In the genomic region with DNA sequence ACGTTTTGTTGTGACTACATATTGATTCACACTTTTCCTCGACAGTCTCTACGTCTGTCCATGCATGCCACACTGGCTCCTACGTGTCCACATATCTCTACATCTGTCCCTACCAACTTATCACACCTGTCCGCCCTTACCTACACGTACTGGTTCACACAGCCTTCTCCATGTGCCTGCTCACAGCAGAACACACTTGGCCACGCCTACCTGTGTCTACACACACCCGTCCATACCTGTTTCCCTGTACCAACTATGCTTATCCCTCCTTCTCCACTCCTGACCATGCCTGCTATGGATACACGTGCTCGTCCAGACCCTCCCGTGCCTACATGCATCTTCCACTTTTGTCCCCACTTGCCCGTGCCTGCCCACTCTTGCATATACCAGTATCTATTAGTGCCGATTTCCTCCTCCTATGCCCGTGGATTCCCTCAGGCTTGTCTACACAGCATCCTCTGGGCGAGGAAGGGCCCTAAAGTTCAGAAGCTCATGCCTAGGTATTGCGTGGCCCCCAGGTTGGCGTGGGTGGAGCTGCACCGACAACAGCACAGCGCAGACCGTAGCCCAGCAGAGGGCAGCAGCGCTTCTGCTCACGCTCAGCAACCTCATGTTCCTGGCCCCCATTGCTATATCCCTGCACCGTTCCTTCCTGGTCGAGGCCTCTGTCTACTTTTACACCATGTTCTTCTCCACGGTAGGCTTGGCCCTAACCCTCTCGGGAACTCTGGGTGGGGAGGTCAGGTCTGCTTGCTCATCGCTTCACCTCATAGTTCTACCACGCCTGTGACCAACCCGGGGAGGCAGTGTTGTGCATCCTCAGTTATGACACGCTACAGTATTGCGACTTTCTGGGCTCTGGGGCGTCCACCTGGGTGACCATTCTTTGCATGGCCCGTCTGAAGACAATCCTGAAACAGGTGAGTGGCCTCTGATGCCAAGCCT, we compare ENCODE assay signal across 8 mouse cellular contexts. TPM values are rescaled to one million over a fixed set of nuclear protein-coding genes. Genes with fewer than 3 reads are reported as not detected.
DNase-seq lines count a peak whose midpoint lies in the region; ATAC-seq and TF ChIP-seq lines count a peak whose summit lies in the region.

No protein-coding gene starts in this region.

- no peak overlapping the region for H3K27ac ChIP-seq in small intestine, adult 2 months (ENCODE audit: insufficient read depth, low read depth, low read length)

- peak; percentile 39 for TF ChIP-seq CTCF in E14TG2a.4 (conservative IDR thresholded peaks at IDR 0.05; ENCODE audit: low read length)
- TF ChIP-seq CTCF in small intestine, adult 2 months (IDR thresholded peaks at IDR 0.05; ENCODE audit: extremely low read depth, insufficient read length, insufficient replicate concordance, low read depth, low read length): peak; percentile 68

- H3K27me3 ChIP-seq in E14TG2a.4 (ENCODE audit: insufficient read depth, low read length): peaks cover 9% of the 10 kb centered on the region; the same call in 1 of the 2 replicates
- H3K27me3 ChIP-seq in small intestine, adult 2 months (ENCODE audit: control insufficient read depth, insufficient read depth, low read length): no peaks in the 10 kb centered on the region

- no peak for TF ChIP-seq POLR2A in small intestine, adult 2 months (IDR thresholded peaks at IDR 0.05; ENCODE audit: low read depth, low read length)

- no peak overlapping the region for H3K4me3 ChIP-seq in E14TG2a.4 (replicated peaks; ENCODE audit: low read length)
- no peak overlapping the region for H3K4me3 ChIP-seq in small intestine, adult 2 months (ENCODE audit: low read depth, low read length)

- H3K36me3 ChIP-seq in E14TG2a.4 (ENCODE audit: insufficient read depth, low read length): peaks cover 82% of the 10 kb centered on the region
- peaks cover 18% of the 10 kb centered on the region; the same call in 1 of the 2 replicates for H3K36me3 ChIP-seq in small intestine, adult 2 months (ENCODE audit: control insufficient read depth, insufficient read depth, low read length)

- 31% methylated on average over 33 of the region's 33 CpGs for WGBS in small intestine, adult 2 months

- no peaks in the 10 kb centered on the region for H3K9me3 ChIP-seq in E14TG2a.4 (ENCODE audit: low read length)

- DNase-seq in frontal cortex, postnatal 10 days (ENCODE audit: low spot score in 2 of 2): no peak
- DNase-seq in cerebellum, adult 9-11 months: peak; percentile 68
- DNase-seq in layer of hippocampus, postnatal 36 days: peak; percentile 21 to 63
- DNase-seq in lung, postnatal 4 days: peak; percentile 66 to 68

- H3K4me1 ChIP-seq in E14TG2a.4 (replicated peaks; ENCODE audit: low read depth, low read length): peaks cover 79% of the 10 kb centered on the region
- peaks cover 25% of the 10 kb centered on the region for H3K4me1 ChIP-seq in small intestine, adult 2 months (ENCODE audit: control insufficient read depth, insufficient read depth, insufficient read length, low read length)

- peak; percentile 67 for ATAC-seq in frontal cortex, adult (ENCODE audit: low TSS enrichment)
- peak; percentile 73 for ATAC-seq in granulocyte monocyte progenitor cell, adult 5-6 weeks (replicated peaks; ENCODE audit: poor library complexity, severe bottlenecking)

RNA-seq across cellular contexts. Expression of a gene that starts 3.3 kb away (rescaled TPM):
- total RNA-seq in granulocyte monocyte progenitor cell, adult 5-6 weeks (2014; fragmentation: Nextera tagmentation): 61.7 and 90.4 TPM in 2 replicates
- 47.1 and 68.9 TPM in 2 replicates for total RNA-seq in granulocyte monocyte progenitor cell, adult 5-6 weeks (2017)
- 10 to 100 TPM; 64.5 to 66.3 TPM for total RNA-seq in layer of hippocampus, postnatal 36 days (2021)
- polyA plus RNA-seq in small intestine, adult 2 months (2012; rRNA removed): 54.6 and 82.5 TPM in 2 replicates

RNA-seq across cellular contexts. Expression of a gene that starts 6.9 kb away (rescaled TPM):
- 5.3 and 8.6 TPM in 2 replicates for total RNA-seq in granulocyte monocyte progenitor cell, adult 5-6 weeks (2014; fragmentation: Nextera tagmentation)
- 2.1 and 3.7 TPM in 2 replicates for total RNA-seq in granulocyte monocyte progenitor cell, adult 5-6 weeks (2017)
- 10 to 100 TPM; 10.8 to 11.9 TPM for total RNA-seq in layer of hippocampus, postnatal 36 days (2021)
- polyA plus RNA-seq in small intestine, adult 2 months (2012; rRNA removed): 189 and 283 TPM in 2 replicates

RNA-seq across cellular contexts. Expression of a gene that starts 18.4 kb away (rescaled TPM):
- total RNA-seq in granulocyte monocyte progenitor cell, adult 5-6 weeks (2014; fragmentation: Nextera tagmentation): 26.9 and 28.3 TPM in 2 replicates
- total RNA-seq in granulocyte monocyte progenitor cell, adult 5-6 weeks (2017): 147 and 186 TPM in 2 replicates
- total RNA-seq in layer of hippocampus, postnatal 36 days (2021): 10 to 100 TPM; 23.0 to 24.8 TPM
- polyA plus RNA-seq in small intestine, adult 2 months (2012; rRNA removed): 8.5 and 17.9 TPM in 2 replicates

RNA-seq across cellular contexts. Expression of a gene that starts 24.6 kb away (rescaled TPM):
- total RNA-seq in granulocyte monocyte progenitor cell, adult 5-6 weeks (2014; fragmentation: Nextera tagmentation): 74.1 and 75.1 TPM in 2 replicates
- total RNA-seq in granulocyte monocyte progenitor cell, adult 5-6 weeks (2017): 41.2 and 43.4 TPM in 2 replicates
- 1 to 10 TPM; 4.6 to 5.0 TPM for total RNA-seq in layer of hippocampus, postnatal 36 days (2021)
- 10.3 and 11.5 TPM in 2 replicates for polyA plus RNA-seq in small intestine, adult 2 months (2012; rRNA removed)

RNA-seq across cellular contexts. Expression of a gene that starts 29.9 kb away (rescaled TPM):
- 5.7 and 13.3 TPM in 2 replicates for total RNA-seq in granulocyte monocyte progenitor cell, adult 5-6 weeks (2014; fragmentation: Nextera tagmentation)
- total RNA-seq in granulocyte monocyte progenitor cell, adult 5-6 weeks (2017): 14.8 and 17.0 TPM in 2 replicates
- 10 to 100 TPM; 25.5 to 26.5 TPM for total RNA-seq in layer of hippocampus, postnatal 36 days (2021)
- polyA plus RNA-seq in small intestine, adult 2 months (2012; rRNA removed): 10.9 and 14.5 TPM in 2 replicates

Comparison
In these comparisons a context has a peak if more than half of its experiments do, and no peak if none do; other contexts are left out.
1. DNase-seq: peak in cerebellum, adult 9-11 months (single experiment), layer of hippocampus, postnatal 36 days (2 of 2) and lung, postnatal 4 days (2 of 2); none in frontal cortex, postnatal 10 days (0 of 2).